Mouse (Mus musculus): ENCODE data around the gene Ceacam20. TPM values are rescaled to one million over a fixed set of nuclear protein-coding genes. Genes with fewer than 3 reads are reported as not detected.
A peak's percentile ranks its signal among the peaks of the same experiment; 100 is the strongest.
"Not testable (repeated sequence)": the region's sequence is repeated elsewhere in the genome, so short reads cannot be mapped to it uniquely, and the experiment has no call there.

Gene Ceacam20
- polyA plus RNA-seq, 1 experiment: not detected

- TF ChIP-seq POLR2A (IDR thresholded peaks at IDR 0.05; ENCODE audit: borderline replicate concordance, insufficient read depth, low read length) (no peak), CTCF (IDR thresholded peaks at IDR 0.05; ENCODE audit: borderline replicate concordance, insufficient read depth, low read depth, low read length) (no peak)
- H3K4me1 ChIP-seq (ENCODE audit: control insufficient read depth, insufficient read depth, low read length): peaks cover 8% of the 10 kb centered on the region; the same call in 1 of the 2 replicates
- H3K27ac ChIP-seq (ENCODE audit: insufficient read depth, low read length): no peak overlapping the region
- no peak for DNase-seq
- 56% methylated on average over 5 of the region's 5 CpGs for WGBS
- H3K4me3 ChIP-seq (replicated peaks; ENCODE audit: insufficient read depth, low read depth, low read length): no peak overlapping the region
- no peaks in the 10 kb centered on the region for H3K27me3 ChIP-seq (ENCODE audit: control insufficient read depth, insufficient read depth, low read length)
These were observed 36.7 kb upstream of the Ceacam20 start for GRCm38 (mm10) chr7:19928486-19928885.

- DNase-seq: peak in 1 of 2 experiments; percentile 31
- H3K4me3 ChIP-seq (replicated peaks; ENCODE audit: insufficient read depth, low read depth, low read length); H3K27ac ChIP-seq (ENCODE audit: insufficient read depth, low read length); H3K4me1 ChIP-seq (ENCODE audit: control insufficient read depth, insufficient read depth, low read length); H3K27me3 ChIP-seq (ENCODE audit: control insufficient read depth, insufficient read depth, low read length): not testable (repeated sequence)
- 37% methylated on average over 6 of the region's 6 CpGs for WGBS
These were observed 34.7 kb upstream of the Ceacam20 start for GRCm38 (mm10) chr7:19930481-19930880.

GRCm38 (mm10) chr7:19932133-19932876, 32.9 kb upstream of the Ceacam20 start:
- WGBS: 36% methylated on average over 13 of the region's 13 CpGs
- Histone ChIP-seq H3K27me3 (ENCODE audit: control insufficient read depth, insufficient read depth, low read length) (no peaks in the 10 kb centered on the region), H3K27ac (ENCODE audit: insufficient read depth, low read length) (no peak overlapping the region), H3K4me1 (ENCODE audit: control insufficient read depth, insufficient read depth, low read length) (peaks cover 8% of the 10 kb centered on the region; the same call in 1 of the 2 replicates), H3K4me3 (replicated peaks; ENCODE audit: insufficient read depth, low read depth, low read length) (peak overlapping the region; percentile 15)
- TF ChIP-seq POLR2A (IDR thresholded peaks at IDR 0.05; ENCODE audit: borderline replicate concordance, insufficient read depth, low read length) (no peak), CTCF (IDR thresholded peaks at IDR 0.05; ENCODE audit: borderline replicate concordance, insufficient read depth, low read depth, low read length) (no peak)
- peak in 1 of 2 experiments; percentile 17 for DNase-seq

GRCm38 (mm10) chr7:19932877-19933809, 32.1 kb upstream of the Ceacam20 start:
- no peaks in the 10 kb centered on the region for H3K27me3 ChIP-seq (ENCODE audit: control insufficient read depth, insufficient read depth, low read length)
- peak overlapping the region; percentile 46 for H3K4me3 ChIP-seq (replicated peaks; ENCODE audit: insufficient read depth, low read depth, low read length)
- TF ChIP-seq POLR2A (IDR thresholded peaks at IDR 0.05; ENCODE audit: borderline replicate concordance, insufficient read depth, low read length) (no peak), CTCF (IDR thresholded peaks at IDR 0.05; ENCODE audit: borderline replicate concordance, insufficient read depth, low read depth, low read length) (no peak)
- DNase-seq: peak; percentile 67 to 75
- 14% methylated on average over 21 of the region's 21 CpGs for WGBS
- peaks cover 8% of the 10 kb centered on the region; the same call in 1 of the 2 replicates for H3K4me1 ChIP-seq (ENCODE audit: control insufficient read depth, insufficient read depth, low read length)
- peak overlapping the region; percentile 84 for H3K27ac ChIP-seq (ENCODE audit: insufficient read depth, low read length)

GRCm38 (mm10) chr7:19935171-19935751, 30.0 kb upstream of the Ceacam20 start:
- Histone ChIP-seq H3K4me3 (replicated peaks; ENCODE audit: insufficient read depth, low read depth, low read length) (no peak overlapping the region), H3K27ac (ENCODE audit: insufficient read depth, low read length) (no peak overlapping the region), H3K4me1 (ENCODE audit: control insufficient read depth, insufficient read depth, low read length) (peaks cover 8% of the 10 kb centered on the region), H3K27me3 (ENCODE audit: control insufficient read depth, insufficient read depth, low read length) (no peaks in the 10 kb centered on the region)
- 63% methylated on average over 20 of the region's 20 CpGs for WGBS
- DNase-seq: no peak
- TF ChIP-seq CTCF (IDR thresholded peaks at IDR 0.05; ENCODE audit: borderline replicate concordance, insufficient read depth, low read depth, low read length) (no peak), POLR2A (IDR thresholded peaks at IDR 0.05; ENCODE audit: borderline replicate concordance, insufficient read depth, low read length) (no peak)

- Histone ChIP-seq H3K27me3 (ENCODE audit: control insufficient read depth, insufficient read depth, low read length) (no peaks in the 10 kb centered on the region), H3K27ac (ENCODE audit: insufficient read depth, low read length) (no peak overlapping the region), H3K4me1 (ENCODE audit: control insufficient read depth, insufficient read depth, low read length) (peaks cover 8% of the 10 kb centered on the region; the same call in 1 of the 2 replicates), H3K4me3 (replicated peaks; ENCODE audit: insufficient read depth, low read depth, low read length) (no peak overlapping the region)
- no peak for DNase-seq
- TF ChIP-seq CTCF (IDR thresholded peaks at IDR 0.05; ENCODE audit: borderline replicate concordance, insufficient read depth, low read depth, low read length): no peak
- no peak for TF ChIP-seq POLR2A (IDR thresholded peaks at IDR 0.05; ENCODE audit: borderline replicate concordance, insufficient read depth, low read length)
- 37% methylated on average over 6 of the region's 6 CpGs for WGBS
These were observed 29.3 kb upstream of the Ceacam20 start for GRCm38 (mm10) chr7:19935961-19936360.

GRCm38 (mm10) chr7:19937229-19937821, 27.9 kb upstream of the Ceacam20 start:
- no peak overlapping the region for H3K4me3 ChIP-seq (replicated peaks; ENCODE audit: insufficient read depth, low read depth, low read length)
- no peak for DNase-seq
- WGBS: 83% methylated on average over 11 of the region's 11 CpGs
- no peak overlapping the region for H3K27ac ChIP-seq (ENCODE audit: insufficient read depth, low read length)
- no peaks in the 10 kb centered on the region for H3K27me3 ChIP-seq (ENCODE audit: control insufficient read depth, insufficient read depth, low read length)
- H3K4me1 ChIP-seq (ENCODE audit: control insufficient read depth, insufficient read depth, low read length): peaks cover 7% of the 10 kb centered on the region; the same call in 1 of the 2 replicates
- no peak for TF ChIP-seq POLR2A (IDR thresholded peaks at IDR 0.05; ENCODE audit: borderline replicate concordance, insufficient read depth, low read length)

All from cerebellum, adult 2 months (tissue).